Mouse (Mus musculus): ENCODE measurements around the gene Ppfia1.

Gene Ppfia1

GRCm38 (mm10) chr7:144553237-144554122 lies at the start of gene Ppfia1:
TSS of gene Ppfia1 (minus strand) at chr7:144553729.
- peak; percentile 100 for DNase-seq

- no peak for DNase-seq
Observed at GRCm38 (mm10) chr7:144600333-144600900, 46.9 kb upstream of the Ppfia1 start.

GRCm38 (mm10) chr7:144589508-144589907 lies 36.0 kb upstream of the Ppfia1 start:
- DNase-seq, result no peak

GRCm38 (mm10) chr7:144587291-144587690 lies 33.8 kb upstream of the Ppfia1 start:
- DNase-seq, result peak; percentile 34

- DNase-seq, result peak; percentile 58
Observed at GRCm38 (mm10) chr7:144585648-144586047, 32.1 kb upstream of the Ppfia1 start.

- peak; percentile 71 for DNase-seq
Observed at GRCm38 (mm10) chr7:144583619-144584018, 30.1 kb upstream of the Ppfia1 start.

- DNase-seq, result peak; percentile 95
Observed at GRCm38 (mm10) chr7:144582284-144582980, 28.9 kb upstream of the Ppfia1 start, which contains the start of gene Fadd. TSS of gene Fadd (minus strand) at chr7:144582463.

- DNase-seq, result peak; percentile 87
Observed at GRCm38 (mm10) chr7:144581559-144582283, 28.2 kb upstream of the Ppfia1 start.

- DNase-seq, result no peak
Observed at GRCm38 (mm10) chr7:144577876-144578275, 24.3 kb upstream of the Ppfia1 start.

GRCm38 (mm10) chr7:144572234-144572633 lies 18.7 kb upstream of the Ppfia1 start:
- no peak for DNase-seq

DNA sequence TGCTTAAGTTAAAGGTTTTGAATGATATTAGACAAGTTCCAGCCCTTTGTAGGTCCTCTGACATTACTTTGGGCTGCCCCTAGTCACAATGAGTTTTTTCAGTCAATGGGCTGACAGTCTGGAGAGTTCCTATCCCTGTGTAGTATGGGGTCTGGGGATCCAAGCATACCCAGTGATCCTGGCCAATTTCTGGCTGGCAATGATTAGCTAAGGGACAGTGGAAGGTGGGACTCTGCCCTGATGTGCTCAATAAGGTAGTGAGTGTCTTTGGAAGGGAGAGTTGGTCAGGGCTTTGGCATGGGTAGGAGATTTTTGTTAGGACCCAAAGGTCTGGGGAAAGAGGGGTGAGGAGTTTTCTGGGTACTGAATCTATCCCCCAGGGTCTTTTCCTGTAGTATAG lies 18.1 kb upstream of the Ppfia1 start:
- no peak for DNase-seq

- DNase-seq, result no peak
Observed at GRCm38 (mm10) chr7:144569428-144569827, 15.9 kb upstream of the Ppfia1 start.

DNA sequence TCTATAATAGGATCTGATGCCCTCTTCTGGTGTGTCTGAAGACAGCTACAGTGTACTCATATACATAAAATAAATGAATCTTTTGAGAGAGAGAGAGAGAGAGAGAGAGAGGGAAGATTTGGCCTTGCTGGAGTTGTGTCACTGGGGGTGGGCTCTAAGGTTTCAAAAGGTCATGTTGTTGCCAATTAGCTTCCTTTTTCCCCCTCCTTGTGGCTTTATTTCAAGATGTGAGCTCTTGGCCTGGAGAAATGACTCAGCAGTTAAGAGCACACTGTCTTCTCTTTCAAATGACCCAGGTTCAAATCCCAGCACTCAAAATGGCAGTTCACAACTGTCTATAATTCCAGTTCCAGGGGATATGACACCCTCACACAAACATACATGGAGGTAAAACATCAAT lies 14.6 kb upstream of the Ppfia1 start:
- DNase-seq, result no peak

GRCm38 (mm10) chr7:144566921-144567682 lies 13.6 kb upstream of the Ppfia1 start:
- DNase-seq, result no peak

DNA sequence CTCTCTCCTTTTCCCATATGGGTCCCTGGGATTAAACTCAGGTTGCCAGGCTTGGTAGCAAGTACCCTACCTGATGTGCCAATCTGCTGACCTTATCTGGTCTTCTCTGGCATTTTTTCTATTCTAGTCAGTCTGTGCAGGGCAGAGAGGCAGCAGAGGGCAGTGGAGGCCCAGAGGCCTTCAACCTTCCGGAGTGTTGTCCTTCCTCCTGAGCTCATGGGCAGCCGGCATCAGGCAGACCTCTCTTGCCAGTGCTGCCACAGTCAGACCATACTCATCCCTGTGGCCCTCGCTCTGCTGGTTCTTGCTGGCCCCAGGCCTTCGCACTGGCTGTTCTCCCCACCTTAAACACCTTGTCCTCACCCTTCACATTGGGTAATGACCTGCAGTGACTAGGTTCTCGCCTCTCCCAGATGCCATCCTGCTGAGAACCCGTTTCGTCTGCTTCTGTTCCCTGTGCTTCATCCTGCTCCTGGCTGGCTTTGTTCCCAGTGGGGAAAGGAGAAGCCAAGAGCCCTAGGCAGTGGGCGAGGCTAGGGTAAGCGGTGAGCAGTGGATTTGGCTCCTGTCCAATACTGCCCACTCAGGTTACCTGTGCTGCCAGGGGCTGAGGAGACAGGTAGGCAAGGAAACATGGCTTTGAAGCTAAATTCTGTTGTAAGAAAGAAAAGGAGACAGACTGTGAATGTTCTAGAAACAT lies 10.1 kb upstream of the Ppfia1 start:
- no peak for DNase-seq

- no peak for DNase-seq
Observed at GRCm38 (mm10) chr7:144562016-144562415, 8.5 kb upstream of the Ppfia1 start.

GRCm38 (mm10) chr7:144560594-144560993 lies 7.1 kb upstream of the Ppfia1 start:
- peak; percentile 63 for DNase-seq

DNA sequence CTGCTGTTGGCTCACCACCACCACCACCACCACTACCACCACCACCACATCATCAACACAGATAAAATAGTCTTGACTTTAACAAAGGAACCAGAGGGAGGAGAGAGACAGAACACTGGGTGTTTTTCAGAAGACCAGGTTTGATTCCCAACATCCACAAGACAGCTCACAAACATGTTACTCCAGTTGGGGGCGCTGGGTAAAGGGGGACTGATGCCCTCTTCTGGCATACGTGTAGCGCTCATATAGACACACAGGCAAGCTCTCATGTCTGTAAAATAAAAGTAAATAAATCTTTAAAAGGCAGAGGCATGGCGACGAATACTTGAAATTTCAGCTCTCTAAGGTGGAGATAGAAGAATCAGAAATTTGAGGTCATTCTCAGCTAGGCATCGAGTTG lies 5.0 kb upstream of the Ppfia1 start:
- peak; percentile 32 for DNase-seq

DNA sequence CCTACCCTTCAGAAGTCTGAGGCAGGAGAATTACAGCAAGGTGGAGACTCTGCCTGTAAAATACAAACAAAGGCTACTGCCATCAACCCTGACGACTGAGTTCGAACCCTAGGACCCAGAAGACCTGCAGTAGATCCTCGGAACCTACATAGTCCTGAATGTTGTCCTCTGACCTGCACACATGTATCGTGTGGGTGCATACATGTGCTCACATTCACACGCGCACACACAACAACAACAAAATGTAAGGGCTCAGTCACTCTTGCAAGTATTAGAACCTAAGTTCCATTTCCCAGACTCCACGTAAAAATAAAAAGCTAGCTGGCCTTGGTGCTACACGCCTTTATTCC lies 569 bp upstream of the Ppfia1 start:
- no peak for DNase-seq

DNA sequence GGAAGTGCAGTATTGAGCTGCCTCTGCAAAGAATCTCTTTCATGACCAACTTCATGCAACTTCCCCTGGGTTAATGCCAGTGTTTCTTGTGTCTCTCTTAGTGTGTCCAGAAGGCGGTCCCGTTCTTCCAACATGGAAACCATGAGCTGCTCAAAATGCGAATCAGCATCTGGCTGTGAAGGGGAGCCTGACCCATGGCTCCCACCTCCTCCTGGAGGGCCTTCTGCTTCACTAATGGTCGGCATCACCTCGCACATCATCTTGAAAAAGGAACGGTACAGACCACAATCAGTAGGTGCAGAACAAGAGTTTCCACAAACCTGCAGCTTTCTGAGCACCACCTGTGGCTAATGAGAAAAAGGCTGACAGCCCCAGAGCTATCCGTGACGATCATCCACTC lies 1.3 kb downstream of the Ppfia1 start:
- DNase-seq, result no peak

DNA sequence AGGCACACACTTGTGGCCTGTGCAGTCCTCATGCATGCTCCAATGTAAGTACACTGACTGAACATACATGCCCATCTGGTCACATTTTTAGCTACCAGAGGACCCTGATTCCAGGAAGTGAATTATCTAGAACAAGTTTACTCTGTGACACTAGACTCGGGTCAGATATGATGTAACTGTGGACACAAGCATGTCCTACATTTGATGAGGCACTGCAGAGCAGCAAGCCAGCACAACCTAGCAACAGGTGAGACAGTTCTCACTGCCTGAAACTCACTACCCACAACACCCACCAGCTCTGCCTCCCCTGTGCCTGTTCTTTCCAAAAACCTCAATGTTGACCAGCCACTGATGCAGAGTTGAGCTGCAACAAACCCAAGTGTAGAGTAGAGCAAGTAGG lies 2.7 kb downstream of the Ppfia1 start:
- no peak for DNase-seq

All from thymus, postnatal 14 days (tissue).